Comparison of ENCODE assay signal across 8 mouse cellular contexts in genomic region chr1:24302674-24303073, GRCm38 (mm10).
DNase-seq lines count a peak whose midpoint lies in the region; ATAC-seq and TF ChIP-seq lines count a peak whose summit lies in the region.

No protein-coding gene starts in this region.

- H3K27ac ChIP-seq in heart, adult 2 months, result no peak overlapping the region
- no peak overlapping the region for H3K27ac ChIP-seq in heart, embryonic 11.5 days (ENCODE audit: low read depth, low read length)
- H3K27ac ChIP-seq in bone marrow macrophage, adult 2 months (ENCODE audit: insufficient read depth, low read depth, low read length), result no peak overlapping the region
- no peak overlapping the region for H3K27ac ChIP-seq in embryonic fibroblast, embryonic 13.5 days (ENCODE audit: insufficient read depth, low read length)
- H3K27ac ChIP-seq in left cerebral cortex, adult 2 months, result no peak overlapping the region
- H3K27ac ChIP-seq in midbrain, embryonic 14.5 days (replicated peaks; ENCODE audit: low read depth, low read length), result no peak overlapping the region
- no peak overlapping the region for H3K27ac ChIP-seq in testis, adult 2 months (ENCODE audit: control insufficient read depth, insufficient read depth, low read depth, low read length)

- no peaks in the 10 kb centered on the region for H3K27me3 ChIP-seq in heart, adult 2 months (ENCODE audit: control insufficient read depth, insufficient read depth, low read length)
- H3K27me3 ChIP-seq in heart, embryonic 11.5 days (ENCODE audit: control insufficient read depth, insufficient read depth, low read length), result no peaks in the 10 kb centered on the region
- H3K27me3 ChIP-seq in midbrain, embryonic 14.5 days (ENCODE audit: control insufficient read depth, insufficient read depth, low read length), result no peaks in the 10 kb centered on the region
- H3K27me3 ChIP-seq in testis, adult 2 months (ENCODE audit: control insufficient read depth, insufficient read depth, low read length), result no peaks in the 10 kb centered on the region

- H3K4me3 ChIP-seq in heart, adult 2 months, result no peak overlapping the region
- no peak overlapping the region for H3K4me3 ChIP-seq in heart, embryonic 11.5 days (ENCODE audit: low read depth, low read length)
- H3K4me3 ChIP-seq in bone marrow macrophage, adult 2 months (ENCODE audit: insufficient read depth, low read length), result no peak overlapping the region
- H3K4me3 ChIP-seq in embryonic fibroblast, embryonic 13.5 days (ENCODE audit: insufficient read depth, low read length), result no peak overlapping the region
- H3K4me3 ChIP-seq in left cerebral cortex, adult 2 months, result no peak overlapping the region
- no peak overlapping the region for H3K4me3 ChIP-seq in midbrain, embryonic 14.5 days (replicated peaks; ENCODE audit: low read depth, low read length)
- H3K4me3 ChIP-seq in testis, adult 2 months (ENCODE audit: control insufficient read depth, low read depth, low read length), result no peak overlapping the region

- no peak for TF ChIP-seq EP300 in heart, adult 2 months (IDR thresholded peaks at IDR 0.05; ENCODE audit: insufficient read depth, low read depth, low read length)

- 14% methylated on average over 8 of the region's 8 CpGs for WGBS in heart, adult 2 months
- 15% methylated on average over 8 of the region's 8 CpGs for WGBS in heart, embryonic 11.5 days (ENCODE audit: insufficient replicate concordance)
- 13% methylated on average over 8 of the region's 8 CpGs for WGBS in midbrain, embryonic 14.5 days

- no peak for ATAC-seq in heart, embryonic 11.5 days (replicated peaks; ENCODE audit: insufficient number of reproducible peaks, low FRiP score, low TSS enrichment)
- ATAC-seq in midbrain, embryonic 14.5 days (ENCODE audit: low FRiP score, low TSS enrichment), result peak; percentile 70; the same call in 1 of the 2 replicates

- H3K4me2 ChIP-seq in heart, embryonic 11.5 days, result no peak overlapping the region
- H3K4me2 ChIP-seq in midbrain, embryonic 14.5 days (ENCODE audit: low read length), result no peak overlapping the region

- peak; percentile 78 for TF ChIP-seq CTCF in heart, adult 2 months (IDR thresholded peaks at IDR 0.05)
- peak; percentile 46; the same call in 1 of the 2 replicates for TF ChIP-seq CTCF in bone marrow macrophage, adult 2 months (IDR thresholded peaks at IDR 0.05; ENCODE audit: low read depth, low read length)
- TF ChIP-seq CTCF in embryonic fibroblast, embryonic 13.5 days (IDR thresholded peaks at IDR 0.05; ENCODE audit: borderline replicate concordance, insufficient read depth, low read length), result peak; percentile 82
- TF ChIP-seq CTCF in left cerebral cortex, adult 2 months (IDR thresholded peaks at IDR 0.05), result peak; percentile 84
- TF ChIP-seq CTCF in testis, adult 2 months (IDR thresholded peaks at IDR 0.05; ENCODE audit: control insufficient read depth, insufficient read depth, insufficient replicate concordance, low read depth, low read length), result peak; percentile 76; the same call in 1 of the 2 replicates

- H3K9ac ChIP-seq in heart, adult 2 months (ENCODE audit: low read depth, low read length), result no peak overlapping the region
- no peak overlapping the region for H3K9ac ChIP-seq in heart, embryonic 11.5 days (ENCODE audit: low read depth, low read length)
- H3K9ac ChIP-seq in midbrain, embryonic 14.5 days (replicated peaks; ENCODE audit: low read length), result no peak overlapping the region

- TF ChIP-seq POLR2A in heart, adult 2 months (IDR thresholded peaks at IDR 0.05; ENCODE audit: insufficient read depth, low read depth, low read length), result no peak
- no peak for TF ChIP-seq POLR2A in bone marrow macrophage, adult 2 months (IDR thresholded peaks at IDR 0.05; ENCODE audit: borderline replicate concordance, low read depth, low read length)
- TF ChIP-seq POLR2A in embryonic fibroblast, embryonic 13.5 days (IDR thresholded peaks at IDR 0.05; ENCODE audit: low read depth, low read length), result no peak
- TF ChIP-seq POLR2A in testis, adult 2 months (IDR thresholded peaks at IDR 0.05; ENCODE audit: control insufficient read depth, low read depth, low read length), result no peak

- DNase-seq in heart, adult 2 months, result peak in 1 of 2 experiments; percentile 28
- DNase-seq in hindlimb bud, embryonic 11.5 days (ENCODE audit: extremely low spot score, low read depth, low spot score), result peak; percentile 47
- DNase-seq in left cerebral cortex, adult 2 months (ENCODE audit: extremely low spot score in 1 of 2, low spot score in 2 of 2), result peak; percentile 50 to 69
- DNase-seq in midbrain, embryonic 14.5 days, result peak; percentile 87

- H3K79me2 ChIP-seq in heart, adult 2 months (replicated peaks; ENCODE audit: control insufficient read depth, insufficient read depth, low read length), result no peaks in the 10 kb centered on the region

- intact Hi-C loops in heart, adult 2 months (cut with DNase I), result no loop called here
- intact Hi-C loops in left cerebral cortex, adult 2 months (cut with DNase I), result loop anchor here (5.0 kb wide), 1 partner anchor 330 kb away; no protein-coding TSS in a partner anchor

- no peaks in the 10 kb centered on the region for H3K9me3 ChIP-seq in heart, embryonic 11.5 days (replicated peaks; ENCODE audit: control insufficient read depth, low read length)
- H3K9me3 ChIP-seq in midbrain, embryonic 14.5 days (ENCODE audit: control insufficient read depth, low read length), result no peaks in the 10 kb centered on the region

- no peaks in the 10 kb centered on the region for H3K4me1 ChIP-seq in heart, adult 2 months (ENCODE audit: control insufficient read depth, insufficient read depth, low read length)
- no peaks in the 10 kb centered on the region for H3K4me1 ChIP-seq in heart, embryonic 11.5 days (ENCODE audit: control insufficient read depth, insufficient read depth, low read length)
- no peaks in the 10 kb centered on the region for H3K4me1 ChIP-seq in bone marrow macrophage, adult 2 months (ENCODE audit: control insufficient read depth, insufficient read depth, low read length)
- no peaks in the 10 kb centered on the region for H3K4me1 ChIP-seq in embryonic fibroblast, embryonic 13.5 days (ENCODE audit: control insufficient read depth, insufficient read depth, low read length)
- H3K4me1 ChIP-seq in midbrain, embryonic 14.5 days (ENCODE audit: control insufficient read depth, insufficient read depth, low read length), result no peaks in the 10 kb centered on the region
- H3K4me1 ChIP-seq in testis, adult 2 months (ENCODE audit: control insufficient read depth, insufficient read depth, low read length), result no peaks in the 10 kb centered on the region

- no peaks in the 10 kb centered on the region for H3K36me3 ChIP-seq in heart, adult 2 months (ENCODE audit: control insufficient read depth, insufficient read depth, low read length)
- H3K36me3 ChIP-seq in heart, embryonic 11.5 days (ENCODE audit: control insufficient read depth, insufficient read depth, low read length), result no peaks in the 10 kb centered on the region
- no peaks in the 10 kb centered on the region for H3K36me3 ChIP-seq in midbrain, embryonic 14.5 days (ENCODE audit: control insufficient read depth, insufficient read depth, low read length)
- H3K36me3 ChIP-seq in testis, adult 2 months (ENCODE audit: control insufficient read depth, insufficient read depth, low read length), result no peaks in the 10 kb centered on the region
